In the genomic region with DNA sequence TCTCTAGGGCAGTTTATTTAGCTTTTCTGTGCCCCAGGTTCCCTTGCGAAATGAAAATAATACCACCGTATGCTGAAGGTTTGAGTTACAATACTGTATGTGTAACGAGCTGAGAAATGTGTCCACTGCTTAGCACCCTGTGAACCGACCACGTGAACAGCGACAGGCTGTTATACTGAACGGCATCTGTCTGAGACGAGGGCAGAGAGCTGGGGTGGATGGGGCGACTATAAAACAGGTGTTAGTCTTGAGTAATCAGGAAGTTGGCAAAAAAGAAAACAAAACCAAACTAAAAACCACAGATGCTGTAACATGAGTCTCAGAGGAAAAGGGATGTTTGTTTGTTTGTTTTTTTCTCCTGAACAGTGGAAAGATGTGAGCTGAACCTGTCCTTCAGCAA, we compare ENCODE assay signal across 15 mouse cellular contexts. TPM values are rescaled to one million over a fixed set of nuclear protein-coding genes. Genes with fewer than 3 reads are reported as not detected.
DNase-seq lines count a peak whose midpoint lies in the region; ATAC-seq and TF ChIP-seq lines count a peak whose summit lies in the region.
"Had no signal": no experiment of that assay in that cellular context is flagged by ENCODE, and none has a peak within 500 bp of the region (broad histone marks: within the 10 kb centered on the region; RNA-seq: fewer than 3 reads in every experiment).

No protein-coding gene starts in this region.

- no peak overlapping the region for H3K9ac ChIP-seq in hindbrain, embryonic 14.5 days
- H3K9ac ChIP-seq: heart, embryonic 15.5 days had no signal

- ATAC-seq in common myeloid progenitor, adult 5-6 weeks (replicated peaks; ENCODE audit: low read depth, poor library complexity, severe bottlenecking): 0 out of 2 replicates have a peak, but pooled peaks have one; percentile 4
- no peak for ATAC-seq in hindbrain, embryonic 14.5 days (ENCODE audit: low FRiP score)

- no peaks in the 10 kb centered on the region for H3K27me3 ChIP-seq in small intestine, adult 2 months (ENCODE audit: control insufficient read depth, insufficient read depth, low read length)
- peaks cover 5% of the 10 kb centered on the region; the same call in 1 of the 2 replicates for H3K27me3 ChIP-seq in hindbrain, embryonic 14.5 days (ENCODE audit: control insufficient read depth, insufficient read depth, low read length)
- H3K27me3 ChIP-seq: heart, embryonic 15.5 days had no signal

- no peak for TF ChIP-seq POLR2A in small intestine, adult 2 months (IDR thresholded peaks at IDR 0.05; ENCODE audit: low read depth, low read length)

- H3K4me3 ChIP-seq in gastrocnemius, adult 2 months: peak overlapping the region; percentile 85; the same call in 1 of the 2 replicates
- H3K4me3 ChIP-seq in small intestine, adult 2 months (ENCODE audit: low read depth, low read length): no peak overlapping the region
- no peak overlapping the region for H3K4me3 ChIP-seq in hindbrain, embryonic 14.5 days (replicated peaks; ENCODE audit: low read length)
- H3K4me3 ChIP-seq: heart, embryonic 15.5 days had no signal

- H3K27ac ChIP-seq in gastrocnemius, adult 2 months: peak overlapping the region; percentile 99
- H3K27ac ChIP-seq in small intestine, adult 2 months (ENCODE audit: insufficient read depth, low read depth, low read length): peak overlapping the region; percentile 99
- no peak overlapping the region for H3K27ac ChIP-seq in hindbrain, embryonic 14.5 days
- H3K27ac ChIP-seq: heart, embryonic 15.5 days had no signal

- DNase-seq in gastrocnemius, adult 2 months: peak; percentile 36
- no peak for DNase-seq in gastrocnemius, postnatal 4 days (ENCODE audit: low spot score in 2 of 2)
- DNase-seq in B cell, adult 2 months: peak; percentile 28 to 38
- no peak for DNase-seq in retina, postnatal 1 day
- DNase-seq in hindbrain, embryonic 14.5 days (ENCODE audit: low spot score): no peak
- DNase-seq in right cerebral cortex, postnatal 36 days (ENCODE audit: low spot score in 2 of 2): no peak
- DNase-seq: kidney, adult 9 months; midbrain, embryonic 14.5 days had no signal

- no peak for TF ChIP-seq CTCF in gastrocnemius, adult 2 months (IDR thresholded peaks at IDR 0.05)
- no peak for TF ChIP-seq CTCF in small intestine, adult 2 months (IDR thresholded peaks at IDR 0.05; ENCODE audit: extremely low read depth, insufficient read length, insufficient replicate concordance, low read depth, low read length)

- H3K4me2 ChIP-seq in hindbrain, embryonic 14.5 days (replicated peaks): no peak overlapping the region

- H3K36me3 ChIP-seq in small intestine, adult 2 months (ENCODE audit: control insufficient read depth, insufficient read depth, low read length): no peaks in the 10 kb centered on the region
- H3K36me3 ChIP-seq in hindbrain, embryonic 14.5 days (replicated peaks; ENCODE audit: control insufficient read depth, insufficient read depth): no peaks in the 10 kb centered on the region
- H3K36me3 ChIP-seq: heart, embryonic 15.5 days had no signal

- peaks cover 22% of the 10 kb centered on the region; the same call in 1 of the 2 replicates for H3K4me1 ChIP-seq in small intestine, adult 2 months (ENCODE audit: control insufficient read depth, insufficient read depth, insufficient read length, low read length)
- peaks cover 26% of the 10 kb centered on the region for H3K4me1 ChIP-seq in hindbrain, embryonic 14.5 days (replicated peaks; ENCODE audit: control insufficient read depth, insufficient read depth, low read length)

- WGBS in small intestine, adult 2 months: 18% methylated on average over 9 of the region's 9 CpGs
- 80% methylated on average over 9 of the region's 9 CpGs for WGBS in hindbrain, embryonic 14.5 days

- no peaks in the 10 kb centered on the region for H3K9me3 ChIP-seq in hindbrain, embryonic 14.5 days (ENCODE audit: control insufficient read depth, low read length)
- H3K9me3 ChIP-seq: heart, embryonic 15.5 days had no signal

- intact Hi-C loops in gastrocnemius, adult 2 months (cut with DNase I): no loop called here

RNA-seq across cellular contexts. Expression of a gene that starts 1.9 kb away (rescaled TPM):
- total RNA-seq in gastrocnemius, adult 2 months (2021): 10 to 100 TPM; 74.7 to 77.6 TPM
- total RNA-seq in gastrocnemius, postnatal 4 days (2021): 100 to 1,000 TPM; 171 to 179 TPM
- 148 and 206 TPM in 2 replicates for total RNA-seq in common myeloid progenitor, adult 5-6 weeks (2017)
- polyA plus RNA-seq in small intestine, adult 2 months (2012; rRNA removed): 67.4 and 181 TPM in 2 replicates
- polyA plus RNA-seq in hindbrain, embryonic 14.5 days (2014; fragmentation: Nextera tagmentation; extraction: Ambion mirVana): 300 and 316 TPM in 2 replicates

RNA-seq across cellular contexts. Expression of a gene that starts 42.0 kb away (rescaled TPM):
- under 1 TPM in 1 of 2 experiments, not detected in 1; 0.28 TPM for total RNA-seq in gastrocnemius, adult 2 months (2021)
- not detected for total RNA-seq in gastrocnemius, postnatal 4 days (2021)
- total RNA-seq in common myeloid progenitor, adult 5-6 weeks (2017): not detected in 2 replicates
- 3.2 and 13.4 TPM in 2 replicates for polyA plus RNA-seq in small intestine, adult 2 months (2012; rRNA removed)
- polyA plus RNA-seq in hindbrain, embryonic 14.5 days (2014; fragmentation: Nextera tagmentation; extraction: Ambion mirVana): 0.07 and 0.21 TPM in 2 replicates
- polyA plus RNA-seq: forebrain, embryonic 10.5 days had no signal

RNA-seq across cellular contexts. Expression of a gene that starts 50.8 kb away (rescaled TPM):
- not detected for total RNA-seq in gastrocnemius, adult 2 months (2021)
- not detected for total RNA-seq in gastrocnemius, postnatal 4 days (2021)
- not detected in 2 replicates for total RNA-seq in common myeloid progenitor, adult 5-6 weeks (2017)
- polyA plus RNA-seq in small intestine, adult 2 months (2012; rRNA removed): not detected in 2 replicates
- polyA plus RNA-seq in hindbrain, embryonic 14.5 days (2014; fragmentation: Nextera tagmentation; extraction: Ambion mirVana): not detected in 2 replicates
- total RNA-seq: gastrocnemius, adult 8-10 months; left cerebral cortex, adult 18-20 months had no signal
- polyA plus RNA-seq: forebrain, embryonic 10.5 days; heart, embryonic 15.5 days; liver, embryonic 14.5 days; midbrain, embryonic 14.5 days had no signal

Comparison
In these comparisons a context has a peak if more than half of its experiments do, and no peak if none do; other contexts are left out.
1. DNase-seq: peak in gastrocnemius, adult 2 months (single experiment) and B cell, adult 2 months (2 of 2); none in gastrocnemius, postnatal 4 days (0 of 2), retina, postnatal 1 day (single experiment), hindbrain, embryonic 14.5 days (single experiment) and right cerebral cortex, postnatal 36 days (0 of 2).